Mouse (Mus musculus): ENCODE measurements around the gene Enthd1. TPM values are rescaled to one million over a fixed set of nuclear protein-coding genes. Genes with fewer than 3 reads are reported as not detected.

Gene Enthd1
- polyA plus RNA-seq, 1 experiment = not detected

DNA sequence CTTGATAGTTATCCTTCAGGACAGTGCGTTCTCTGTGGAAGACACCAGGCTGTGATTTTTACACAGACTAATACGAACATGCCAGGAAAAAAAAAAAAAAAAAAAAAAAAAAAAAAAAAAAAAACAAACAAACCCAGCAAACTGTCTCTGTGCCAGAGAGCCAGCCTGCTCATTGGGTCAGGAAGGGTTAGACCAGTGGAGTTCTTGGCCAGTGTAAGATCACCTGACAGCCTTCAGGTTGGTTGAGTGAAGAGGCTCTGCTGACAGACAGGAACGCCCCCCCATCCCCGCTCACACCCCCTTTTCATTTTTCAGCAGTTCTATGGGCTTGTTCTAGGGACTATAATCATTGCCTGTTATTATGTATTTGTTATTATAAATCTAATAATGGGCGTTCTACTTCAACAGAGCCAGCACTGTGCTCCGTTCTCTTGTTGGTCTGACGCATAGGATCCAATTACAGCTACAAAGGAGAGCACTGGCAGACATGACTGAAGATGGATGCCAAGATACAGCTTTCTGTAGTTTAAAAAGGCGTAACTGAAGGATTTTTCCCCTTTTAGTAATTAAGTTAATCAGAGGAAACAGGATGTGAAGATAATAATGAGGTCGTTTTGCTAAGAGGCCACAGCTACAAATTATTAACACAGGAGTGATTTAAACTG, 81.8 kb downstream of the Enthd1 start:
- H3K4me1 ChIP-seq (ENCODE audit: control insufficient read depth) = no peaks in the 10 kb centered on the region
- no peaks in the 10 kb centered on the region for H3K9me3 ChIP-seq (ENCODE audit: control insufficient read depth, low read length)
- no peaks in the 10 kb centered on the region; the same call in 1 of the 2 replicates for H3K27me3 ChIP-seq (ENCODE audit: control insufficient read depth)
- H3K36me3 ChIP-seq (ENCODE audit: control insufficient read depth) = no peaks in the 10 kb centered on the region
- TF ChIP-seq GATA1 (IDR thresholded peaks at IDR 0.05; ENCODE audit: low read length) (no peak), TAL1 (IDR thresholded peaks at IDR 0.05; ENCODE audit: low read length) (no peak)
- no peak overlapping the region for H3K4me3 ChIP-seq (replicated peaks)

DNA sequence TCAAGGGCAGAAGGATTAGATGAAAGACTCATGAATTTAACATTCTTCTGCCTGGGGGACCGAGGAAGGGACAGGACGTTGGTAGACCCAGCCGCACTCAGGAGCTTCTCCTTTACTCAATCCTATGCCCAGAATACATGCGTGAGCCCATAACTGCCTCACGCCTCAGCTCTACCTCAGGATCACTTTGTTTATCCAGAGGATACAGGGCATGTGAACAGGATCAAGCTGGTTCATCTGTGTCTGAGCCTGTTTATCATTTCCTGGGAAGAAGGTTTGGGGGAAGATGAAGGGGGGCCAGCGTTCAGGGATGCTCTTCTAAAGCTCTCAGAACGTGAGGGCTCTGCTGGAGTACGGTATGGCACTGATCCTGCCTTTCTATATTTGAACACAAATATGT, 82.6 kb downstream of the Enthd1 start:
- H3K27me3 ChIP-seq (ENCODE audit: control insufficient read depth) = no peaks in the 10 kb centered on the region; the same call in 1 of the 2 replicates
- H3K4me1 ChIP-seq (ENCODE audit: control insufficient read depth) = no peaks in the 10 kb centered on the region
- TF ChIP-seq TAL1 (IDR thresholded peaks at IDR 0.05; ENCODE audit: low read length) (no peak), GATA1 (IDR thresholded peaks at IDR 0.05; ENCODE audit: low read length) (no peak)
- H3K4me3 ChIP-seq (replicated peaks) = no peak overlapping the region
- no peaks in the 10 kb centered on the region for H3K36me3 ChIP-seq (ENCODE audit: control insufficient read depth)
- H3K9me3 ChIP-seq (ENCODE audit: control insufficient read depth, low read length) = no peaks in the 10 kb centered on the region

DNA sequence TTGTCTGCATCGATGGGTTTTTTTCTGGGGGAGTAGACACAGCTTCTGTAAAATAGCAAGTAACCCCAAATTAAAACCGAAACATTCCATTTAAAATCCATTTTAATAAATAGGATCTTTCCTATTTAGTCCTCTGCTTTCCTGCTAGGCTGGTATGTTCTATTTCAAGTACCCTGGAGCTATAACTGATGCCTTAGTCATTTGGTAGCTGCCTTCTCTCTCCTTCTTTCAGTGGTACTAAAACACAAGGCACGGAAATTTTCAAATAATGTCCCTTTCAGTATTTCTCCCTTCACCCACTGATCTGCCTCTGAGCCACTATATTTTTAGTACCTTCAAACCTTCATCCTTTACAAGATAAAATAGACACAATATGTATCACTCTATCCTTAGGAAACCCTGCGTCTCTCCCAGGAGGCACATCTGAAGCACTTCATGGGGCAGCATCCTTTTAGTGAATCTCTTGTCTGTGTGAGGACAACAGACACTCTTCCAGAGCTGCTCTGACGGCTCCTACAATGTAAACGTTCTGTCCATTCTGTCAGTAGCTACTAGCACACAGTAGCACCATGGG, 90.4 kb downstream of the Enthd1 start:
- H3K27me3 ChIP-seq (ENCODE audit: control insufficient read depth) = no peaks in the 10 kb centered on the region
- no peak for TF ChIP-seq GATA1 (IDR thresholded peaks at IDR 0.05; ENCODE audit: low read length)
- TF ChIP-seq TAL1 (IDR thresholded peaks at IDR 0.05; ENCODE audit: low read length) = no peak
- H3K4me1 ChIP-seq (ENCODE audit: control insufficient read depth) = no peaks in the 10 kb centered on the region
- no peaks in the 10 kb centered on the region for H3K9me3 ChIP-seq (ENCODE audit: control insufficient read depth, low read length)
- H3K4me3 ChIP-seq (replicated peaks) = no peak overlapping the region
- no peaks in the 10 kb centered on the region for H3K36me3 ChIP-seq (ENCODE audit: control insufficient read depth)

DNA sequence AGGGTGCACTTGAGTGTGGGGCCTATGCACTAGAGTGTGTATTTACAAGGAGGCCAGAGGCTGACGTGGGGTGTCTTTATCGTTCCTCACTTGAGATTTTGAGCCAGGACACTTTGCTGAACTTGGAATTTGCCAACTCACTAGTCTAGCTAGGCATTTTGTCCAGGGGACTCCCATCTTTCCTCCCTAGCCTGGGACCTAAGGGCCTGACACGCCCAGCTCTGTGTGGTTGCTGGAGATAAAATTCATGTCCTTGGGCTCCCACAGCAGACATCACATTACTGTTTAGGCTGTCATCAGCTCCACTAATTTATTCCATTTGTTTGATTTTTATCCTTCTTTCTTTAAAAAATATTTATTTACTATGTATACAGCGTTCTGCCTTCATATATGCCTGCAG, 97.1 kb downstream of the Enthd1 start:
- H3K4me3 ChIP-seq (replicated peaks) = no peak overlapping the region
- no peak for TF ChIP-seq GATA1 (IDR thresholded peaks at IDR 0.05; ENCODE audit: low read length)
- TF ChIP-seq TAL1 (IDR thresholded peaks at IDR 0.05; ENCODE audit: low read length) = no peak
- peaks cover 3% of the 10 kb centered on the region for H3K4me1 ChIP-seq (ENCODE audit: control insufficient read depth)
- peaks cover 9% of the 10 kb centered on the region for H3K27me3 ChIP-seq (ENCODE audit: control insufficient read depth)
- H3K36me3 ChIP-seq (ENCODE audit: control insufficient read depth) = no peaks in the 10 kb centered on the region
- no peaks in the 10 kb centered on the region for H3K9me3 ChIP-seq (ENCODE audit: control insufficient read depth, low read length)

DNA sequence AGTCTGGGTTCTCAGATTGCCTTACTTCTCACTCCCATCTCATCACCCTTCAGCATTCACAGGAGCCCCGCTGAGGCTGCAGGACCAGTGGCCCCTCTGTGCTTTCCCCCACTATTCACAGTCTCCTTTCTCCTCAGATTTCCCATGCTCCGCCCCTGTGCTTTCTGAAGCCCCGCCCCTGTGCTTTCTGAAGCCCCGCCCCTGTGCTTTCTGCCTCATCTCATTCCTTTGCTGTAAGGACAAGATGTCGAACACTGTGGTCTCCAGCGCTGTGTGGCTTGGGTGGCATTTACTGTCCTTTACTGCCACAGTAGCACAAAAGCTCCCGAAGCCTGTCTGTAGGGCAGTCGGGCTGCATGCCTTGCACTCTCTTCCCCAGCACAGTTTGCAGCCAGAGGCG, 102.8 kb downstream of the Enthd1 start:
- H3K4me3 ChIP-seq (replicated peaks) = no peak overlapping the region
- H3K9me3 ChIP-seq (ENCODE audit: control insufficient read depth, low read length) = no peaks in the 10 kb centered on the region
- no peak for TF ChIP-seq GATA1 (IDR thresholded peaks at IDR 0.05; ENCODE audit: low read length)
- no peak for TF ChIP-seq TAL1 (IDR thresholded peaks at IDR 0.05; ENCODE audit: low read length)
- peaks cover 16% of the 10 kb centered on the region for H3K27me3 ChIP-seq (ENCODE audit: control insufficient read depth)
- no peaks in the 10 kb centered on the region for H3K36me3 ChIP-seq (ENCODE audit: control insufficient read depth)
- no peaks in the 10 kb centered on the region for H3K4me1 ChIP-seq (ENCODE audit: control insufficient read depth)

DNA sequence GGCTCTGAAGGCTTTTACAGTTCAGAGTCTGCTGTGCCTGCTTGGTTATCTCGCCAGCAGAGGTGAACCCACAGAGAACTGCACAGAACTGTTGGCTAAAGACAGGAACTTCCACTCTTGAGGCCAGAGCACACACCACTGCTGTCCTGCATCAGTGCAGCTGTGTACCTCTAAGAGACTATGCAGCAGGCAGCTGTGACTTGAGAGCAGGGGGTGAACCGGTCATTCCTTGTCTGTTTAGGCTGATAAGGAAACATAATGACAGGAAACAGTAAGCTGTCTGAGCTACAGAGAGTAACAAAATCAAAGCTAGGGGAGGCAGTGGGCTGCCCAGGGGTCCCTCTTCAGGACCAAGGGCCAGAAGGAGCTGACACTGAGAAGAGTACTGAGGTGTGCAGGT, 103.5 kb downstream of the Enthd1 start:
- Histone ChIP-seq H3K9me3 (ENCODE audit: control insufficient read depth, low read length) (no peaks in the 10 kb centered on the region), H3K4me1 (ENCODE audit: control insufficient read depth) (no peaks in the 10 kb centered on the region), H3K4me3 (replicated peaks) (no peak overlapping the region), H3K27me3 (ENCODE audit: control insufficient read depth) (peaks cover 16% of the 10 kb centered on the region), H3K36me3 (ENCODE audit: control insufficient read depth) (no peaks in the 10 kb centered on the region)
- TF ChIP-seq GATA1 (IDR thresholded peaks at IDR 0.05; ENCODE audit: low read length) (no peak), TAL1 (IDR thresholded peaks at IDR 0.05; ENCODE audit: low read length) (no peak)

DNA sequence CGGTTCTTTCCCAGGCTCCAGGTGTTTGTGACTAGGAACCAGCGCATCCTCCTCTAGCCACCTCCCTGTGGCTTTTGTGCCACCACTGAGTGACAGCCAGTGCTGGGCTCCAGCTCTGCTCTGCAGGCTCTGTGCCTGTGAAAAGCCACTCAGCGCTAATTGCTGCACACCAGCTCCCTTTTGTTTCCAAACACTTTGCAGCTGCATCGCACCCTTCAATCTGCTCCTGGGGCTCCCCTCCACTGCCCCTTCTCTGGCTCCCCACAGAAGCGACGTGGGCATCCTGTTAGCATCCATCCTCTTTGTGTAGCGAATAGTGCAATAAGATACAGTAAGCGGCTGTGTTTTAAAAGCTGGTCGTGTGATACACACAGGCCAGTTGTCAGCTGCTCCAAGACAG, 104.9 kb downstream of the Enthd1 start:
- Histone ChIP-seq H3K36me3 (ENCODE audit: control insufficient read depth) (no peaks in the 10 kb centered on the region), H3K4me3 (replicated peaks) (no peak overlapping the region), H3K9me3 (ENCODE audit: control insufficient read depth, low read length) (no peaks in the 10 kb centered on the region), H3K4me1 (ENCODE audit: control insufficient read depth) (no peaks in the 10 kb centered on the region), H3K27me3 (ENCODE audit: control insufficient read depth) (peaks cover 16% of the 10 kb centered on the region)
- TF ChIP-seq GATA1 (IDR thresholded peaks at IDR 0.05; ENCODE audit: low read length) = no peak
- no peak for TF ChIP-seq TAL1 (IDR thresholded peaks at IDR 0.05; ENCODE audit: low read length)

DNA sequence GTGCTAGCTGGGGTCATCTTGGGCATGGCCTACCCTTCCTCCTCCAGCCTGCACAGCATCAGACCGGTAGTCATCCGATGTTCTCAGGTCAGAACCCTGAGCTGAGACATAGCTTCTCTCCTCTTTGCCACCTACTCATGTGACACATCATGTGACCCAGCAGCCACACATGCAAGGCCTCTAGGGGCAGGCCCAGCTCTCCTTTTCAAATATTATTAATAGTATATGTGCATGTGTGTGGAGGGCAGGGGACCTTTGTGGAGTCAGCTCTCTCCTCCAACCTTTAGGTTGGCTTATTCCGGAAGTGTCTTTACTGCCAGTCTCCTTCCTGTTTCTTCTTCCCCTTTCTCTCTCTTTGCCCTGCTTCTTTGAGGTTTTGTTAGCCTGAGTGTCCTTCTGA, 107.0 kb downstream of the Enthd1 start:
- TF ChIP-seq GATA1 (IDR thresholded peaks at IDR 0.05; ENCODE audit: low read length) (no peak), TAL1 (IDR thresholded peaks at IDR 0.05; ENCODE audit: low read length) (no peak)
- no peaks in the 10 kb centered on the region for H3K36me3 ChIP-seq (ENCODE audit: control insufficient read depth)
- no peak overlapping the region for H3K4me3 ChIP-seq (replicated peaks)

DNA sequence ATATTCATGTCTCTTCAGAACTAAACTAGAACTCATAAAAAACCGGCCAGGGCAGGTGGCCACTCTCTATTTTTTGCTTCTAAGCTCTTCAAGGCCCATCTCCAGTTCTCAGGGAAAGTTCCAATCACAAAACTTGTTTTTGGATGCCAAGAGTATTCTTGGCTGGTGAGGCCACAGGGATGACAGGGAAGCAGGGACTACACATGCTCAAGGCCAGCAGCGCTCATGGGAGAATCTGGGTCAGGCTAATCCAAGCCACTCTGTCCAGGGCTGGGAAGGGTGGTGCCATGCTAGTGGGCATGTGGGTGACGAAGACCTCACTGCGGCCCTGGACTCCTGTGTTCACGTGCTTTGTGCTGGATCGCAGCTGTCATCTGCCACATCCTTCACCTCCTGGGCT, 110.5 kb downstream of the Enthd1 start:
- no peak overlapping the region for H3K4me3 ChIP-seq (replicated peaks)
- H3K36me3 ChIP-seq (ENCODE audit: control insufficient read depth) = no peaks in the 10 kb centered on the region
- no peaks in the 10 kb centered on the region for H3K27me3 ChIP-seq (ENCODE audit: control insufficient read depth)
- no peaks in the 10 kb centered on the region; the same call in 1 of the 2 replicates for H3K9me3 ChIP-seq (ENCODE audit: control insufficient read depth, low read length)
- H3K4me1 ChIP-seq (ENCODE audit: control insufficient read depth) = no peaks in the 10 kb centered on the region
- TF ChIP-seq TAL1 (IDR thresholded peaks at IDR 0.05; ENCODE audit: low read length) (no peak), GATA1 (IDR thresholded peaks at IDR 0.05; ENCODE audit: low read length) (no peak)

More for the DNA sequence above, 107.0 kb downstream of the Enthd1 start:
- Histone ChIP-seq H3K9me3 (ENCODE audit: control insufficient read depth, low read length) (no peaks in the 10 kb centered on the region), H3K4me1 (ENCODE audit: control insufficient read depth) (no peaks in the 10 kb centered on the region), H3K27me3 (ENCODE audit: control insufficient read depth) (peaks cover 9% of the 10 kb centered on the region)

Data from erythroblast, embryonic 14.5 days (primary cell).